Mouse (Mus musculus) fat pad, adult 2 months (tissue): ENCODE measurements around the gene Phc3.
"Not testable (repeated sequence)": the region's sequence is repeated elsewhere in the genome, so short reads cannot be mapped to it uniquely, and the experiment has no call there.

Experiments used
- DNase-seq: peaks from one replicate; pipeline ENCODE4 v3.0.0-alpha.2; 2011; ENCODE audit warnings: low read depth, low spot score; ENCODE audit errors: extremely low read depth

Phc3 gene

DNA sequence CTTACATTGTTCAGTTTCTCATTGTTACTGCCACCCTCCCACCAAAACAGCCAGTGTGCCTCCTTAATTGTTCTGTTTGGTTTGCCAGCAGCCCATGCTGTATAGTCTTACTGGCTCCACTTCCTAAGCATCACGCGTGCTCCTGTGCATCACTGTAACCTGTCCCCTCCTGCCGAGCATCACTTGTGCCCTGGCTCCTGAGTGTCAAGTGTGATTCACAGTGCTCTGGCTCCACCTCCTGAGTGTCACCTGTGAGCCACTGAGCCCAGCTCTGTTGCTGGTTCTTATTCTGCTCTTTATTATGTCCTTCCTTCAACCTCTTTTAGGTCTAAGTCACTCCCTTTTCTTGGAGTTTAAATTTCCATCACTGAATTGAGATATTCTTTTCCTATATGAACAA lies 81.8 kb downstream of the Phc3 start:
- no peak for DNase-seq

DNA sequence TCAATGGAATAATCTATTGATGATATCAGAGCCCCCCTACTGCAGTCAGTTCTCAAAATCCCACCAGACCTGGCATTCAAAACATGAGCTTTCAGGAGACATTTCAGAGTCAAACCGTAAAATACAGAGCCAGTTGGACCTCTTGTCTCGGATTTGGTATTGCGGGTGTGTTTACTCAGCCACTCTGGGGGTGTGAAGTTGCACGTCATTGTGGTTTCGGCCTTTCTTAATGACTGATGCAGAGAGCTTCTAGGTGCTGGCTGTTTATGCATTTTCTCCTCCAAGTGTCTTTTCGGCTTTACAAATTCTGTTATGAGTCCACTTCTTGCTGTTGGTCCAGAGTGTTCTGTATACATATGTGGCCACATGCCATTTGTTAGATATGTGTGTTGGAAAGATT lies 92.5 kb downstream of the Phc3 start:
- no peak for DNase-seq

DNA sequence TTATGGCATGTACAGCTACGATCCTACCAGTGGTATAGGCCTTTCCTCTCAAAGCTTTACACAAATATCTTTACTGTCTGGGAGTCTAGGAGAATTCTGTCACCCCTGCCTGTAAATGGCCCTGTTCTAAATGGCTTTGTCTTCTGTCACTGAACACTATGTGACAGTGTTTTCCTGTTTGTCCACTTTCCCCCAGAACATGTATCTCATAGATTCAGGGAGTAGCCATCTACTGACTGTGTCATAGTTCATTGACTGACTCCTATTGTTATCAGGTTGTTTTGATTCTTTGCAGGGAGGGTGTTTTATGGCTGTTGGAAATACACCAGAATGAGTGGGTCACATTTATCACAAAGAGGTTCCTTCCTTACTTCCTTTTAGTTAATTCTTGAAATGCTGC lies 99.2 kb downstream of the Phc3 start:
- no peak for DNase-seq

DNA sequence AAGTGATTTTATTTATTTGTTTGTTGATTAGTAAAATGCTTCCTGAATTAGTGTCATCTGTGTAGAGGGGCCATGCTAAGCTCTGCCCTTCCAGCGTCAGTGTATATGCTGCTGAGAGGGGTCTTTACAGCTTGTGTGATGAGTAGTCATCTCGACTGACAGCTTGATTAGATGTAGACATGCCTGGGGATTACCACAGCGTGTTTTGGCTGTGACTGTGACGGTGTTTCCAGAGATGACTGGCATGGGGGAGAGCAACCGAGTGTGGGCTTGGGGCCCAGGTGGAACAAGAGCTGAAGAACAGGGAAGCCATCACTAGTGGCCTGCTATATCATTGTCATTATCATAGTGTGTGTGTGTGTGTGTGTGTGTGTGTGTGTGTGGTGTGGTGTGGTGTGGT lies 100.6 kb downstream of the Phc3 start:
- no peak for DNase-seq

DNA sequence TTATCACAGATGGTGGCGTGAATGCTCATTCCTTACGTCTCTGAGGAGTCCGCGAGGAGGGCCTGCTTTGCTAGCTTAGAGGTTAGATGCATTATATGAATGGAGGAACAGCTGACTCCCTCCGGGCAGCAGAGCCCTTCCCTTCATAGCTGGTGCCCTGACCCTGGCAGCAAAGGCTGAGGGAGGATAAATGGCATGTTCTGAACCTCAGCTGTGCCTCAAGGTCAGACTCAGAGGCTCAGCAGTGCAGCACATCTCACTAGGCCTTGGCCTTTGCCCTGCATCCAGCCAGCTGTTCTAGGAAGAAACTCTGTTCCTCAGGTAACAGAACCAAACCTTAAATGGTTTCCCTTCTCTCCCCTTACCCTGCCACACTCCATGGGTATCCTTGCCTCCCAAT lies 101.0 kb downstream of the Phc3 start:
- no peak for DNase-seq

DNA sequence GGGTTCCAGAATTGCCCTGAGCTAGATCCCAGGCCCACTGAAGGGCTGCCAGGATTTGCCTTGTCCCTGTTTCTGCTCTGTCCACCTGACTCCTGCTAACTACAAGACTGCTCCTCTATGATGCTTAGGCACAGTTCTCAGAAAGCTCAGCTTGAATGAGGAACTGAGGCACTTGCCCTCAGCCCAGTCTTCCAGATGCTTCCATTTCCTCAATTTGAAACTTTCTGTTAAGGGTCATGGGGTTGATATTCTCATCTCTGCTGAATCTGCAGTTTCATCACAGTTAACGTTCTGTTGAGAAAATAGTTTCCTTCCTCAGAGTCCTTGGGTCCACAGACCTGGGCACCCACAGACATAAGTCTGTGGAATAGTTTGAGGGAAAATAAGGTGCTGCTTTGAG lies 104.6 kb downstream of the Phc3 start:
- DNase-seq, result no peak

DNA sequence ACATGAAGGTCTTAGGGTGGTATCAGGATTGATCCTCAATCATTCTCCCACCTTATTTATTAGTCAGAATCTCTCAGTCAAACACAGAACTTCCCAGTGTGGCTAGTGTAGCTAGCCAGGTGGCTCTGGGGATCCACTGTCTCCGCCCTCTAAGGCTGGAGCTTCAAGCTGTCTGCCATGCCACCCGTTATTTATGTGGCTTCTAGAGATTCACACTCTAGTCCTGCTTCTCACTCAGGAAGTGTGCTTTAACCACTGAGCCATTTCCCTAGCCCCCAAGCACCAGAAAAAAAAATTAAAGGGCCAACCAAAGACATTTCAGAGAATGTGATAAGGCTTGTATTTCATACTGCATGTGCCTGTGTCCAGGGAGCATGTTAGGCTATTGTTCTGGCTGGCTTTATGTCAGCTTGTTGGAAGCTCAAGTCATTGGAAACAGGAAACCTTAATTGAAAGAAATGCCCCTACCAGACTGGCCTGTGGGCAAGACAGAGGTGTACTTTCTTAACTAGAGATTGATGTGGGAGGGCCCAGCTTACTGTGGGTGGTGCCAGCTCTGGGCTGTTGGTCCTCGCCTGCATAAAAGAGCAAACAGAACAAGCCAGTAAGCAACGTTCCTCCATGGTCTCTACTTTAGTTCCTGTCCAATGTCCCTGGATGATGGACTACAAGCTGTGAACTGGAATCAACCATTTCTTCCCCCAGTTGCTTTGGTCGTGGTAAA lies 105.3 kb downstream of the Phc3 start:
- DNase-seq, result no peak

DNA sequence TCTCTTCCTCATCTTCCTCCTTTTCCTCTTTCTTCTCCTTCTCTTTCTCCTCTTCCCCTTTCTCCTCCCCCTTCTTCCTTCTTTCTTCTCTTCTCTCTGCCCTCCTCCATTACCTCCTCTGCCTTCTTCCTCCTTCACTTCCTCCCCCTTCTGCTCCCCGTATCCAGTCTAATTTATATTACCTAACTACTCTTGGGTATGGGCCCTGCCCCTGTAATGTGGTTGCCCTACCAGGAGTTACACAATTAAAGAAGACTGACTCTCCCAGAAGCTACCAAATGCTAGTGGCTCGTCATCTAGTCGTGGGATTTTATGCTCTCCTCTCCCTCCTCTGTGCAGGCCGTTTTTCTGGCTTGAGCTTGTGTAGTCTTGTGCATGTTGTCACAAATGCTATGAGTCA lies 108.5 kb downstream of the Phc3 start:
- DNase-seq, result peak; percentile 40

DNA sequence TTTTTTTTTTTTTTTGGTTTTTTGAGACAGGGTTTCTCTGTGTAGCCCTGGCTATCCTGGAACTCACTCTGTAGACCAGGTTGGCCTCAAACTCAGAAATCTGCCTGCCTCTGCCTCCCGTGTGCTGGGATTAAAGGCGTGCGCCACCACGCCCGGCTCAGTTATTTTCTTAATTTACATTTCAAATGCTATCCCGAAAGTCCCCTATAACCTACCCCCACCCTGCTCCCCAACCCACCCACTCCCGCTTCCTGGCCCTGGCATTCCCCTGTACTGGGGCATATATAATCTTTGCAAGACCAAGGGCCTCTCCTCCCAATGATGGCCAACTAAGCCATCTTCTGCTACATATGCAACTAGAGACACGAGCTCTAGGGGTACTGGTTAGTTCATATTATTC lies 109.6 kb downstream of the Phc3 start:
- DNase-seq, result not testable (repeated sequence)

DNA sequence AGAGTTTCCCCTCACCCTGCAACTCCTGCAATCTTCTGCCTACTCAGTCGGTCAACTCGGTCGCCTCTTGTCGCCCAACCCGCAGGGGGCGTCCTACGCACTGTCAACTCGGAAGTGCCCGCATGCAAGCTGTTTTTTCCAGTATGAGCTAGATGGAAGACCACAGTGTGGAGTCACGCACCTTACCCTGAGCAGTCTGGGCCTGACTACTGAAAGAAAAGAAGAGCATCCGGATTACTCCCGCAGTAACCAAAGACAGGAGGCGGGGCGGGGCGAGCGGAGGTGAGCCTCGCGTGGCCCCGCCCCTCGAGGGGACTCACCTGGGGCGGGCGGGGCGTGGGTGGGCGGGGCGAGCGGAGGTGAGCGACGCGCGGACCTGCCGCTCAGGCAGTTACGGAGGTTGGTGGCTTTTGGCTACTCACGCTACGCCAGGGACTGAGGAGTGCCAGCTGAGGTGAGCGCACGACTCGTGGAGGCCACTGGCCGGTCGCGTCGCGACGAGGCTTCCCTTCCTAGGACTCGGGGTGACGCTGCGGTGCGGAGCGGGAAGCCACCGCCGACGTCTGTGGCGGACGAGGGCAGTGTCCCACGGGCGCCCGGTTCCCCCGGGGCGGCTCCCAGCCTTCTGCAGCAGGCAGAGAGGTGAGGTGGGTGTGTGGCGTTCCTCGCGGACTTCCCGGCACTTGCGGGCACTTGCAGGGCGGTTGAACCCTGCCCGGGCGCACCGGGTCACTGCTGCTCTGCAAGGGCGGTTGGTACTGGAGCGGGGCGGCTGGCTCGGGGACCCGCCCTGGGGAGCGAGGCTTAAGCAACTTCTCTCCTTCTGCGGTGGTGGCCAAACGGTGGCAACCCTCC lies 113.4 kb downstream of the Phc3 start, which contains the start of gene Gpr160:
TSS of gene Gpr160 (plus strand) at position 347 of the 855 bp plus-strand sequence.
- DNase-seq, result no peak

DNA sequence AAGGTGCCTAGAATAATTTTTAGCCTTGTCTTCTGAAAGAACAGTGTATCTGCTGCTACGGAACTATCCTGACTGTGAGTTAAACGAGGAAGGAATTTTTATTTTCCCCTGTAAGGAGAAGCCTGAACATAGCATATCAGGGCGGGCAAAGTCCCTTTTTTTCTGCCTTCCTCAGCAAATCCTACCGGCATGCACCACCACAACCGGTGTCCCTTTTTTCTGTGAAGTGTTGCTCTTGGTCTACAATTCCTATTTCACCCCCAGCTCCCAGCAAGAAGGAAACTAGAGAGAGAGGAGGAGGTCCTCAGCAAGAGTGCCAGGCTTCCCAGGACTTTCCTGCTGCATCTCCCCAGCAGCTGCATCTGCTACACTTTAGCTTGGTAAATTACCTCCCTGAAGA lies 115.6 kb downstream of the Phc3 start:
- no peak for DNase-seq

DNA sequence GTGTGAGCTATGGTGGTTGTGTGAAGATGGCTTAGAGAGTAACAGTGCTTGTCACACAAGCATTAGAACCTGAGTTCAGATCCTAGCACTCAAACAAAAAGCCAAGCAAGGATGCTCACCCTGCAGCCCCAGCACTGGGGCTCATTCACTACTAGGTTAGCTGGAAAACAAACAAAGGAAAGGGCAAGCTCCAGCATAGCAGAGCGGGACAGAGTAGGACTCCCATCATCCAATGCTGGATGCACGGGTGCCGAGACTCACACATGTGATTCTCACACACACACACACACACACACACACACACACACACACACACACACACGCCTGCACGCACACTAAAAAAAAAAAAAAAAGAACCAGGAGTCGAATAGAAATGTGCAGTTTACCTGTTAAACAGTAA lies 117.8 kb downstream of the Phc3 start:
- no peak for DNase-seq
